Mouse (Mus musculus) heart, embryonic 13.5 days (tissue): ENCODE data around the gene Ttn. TPM values are rescaled to one million over a fixed set of nuclear protein-coding genes. Genes with fewer than 3 reads are reported as not detected.

ENCODE experiments used
- ATAC-seq: fragments of 200-750 bp; cut with Nextera tagmentation; 2 replicates; pipeline ENCODE4 v1.8.0; 2017; ENCODE audit warnings: moderate TSS enrichment; ENCODE audit not compliant: insufficient number of reproducible peaks, low FRiP score, low TSS enrichment; ENCODE audit errors: extremely low read depth
- H3K27ac ChIP-seq: fragments of 300-500 bp; sonication (generic); replicated peaks from 2 replicates; pipeline ENCODE4 v1.5.1; 2015; ENCODE audit warnings: moderate library complexity, mild to moderate bottlenecking, inconsistent platforms
- H3K27me3 ChIP-seq: fragments of 300-500 bp; sonication (generic); replicated peaks from 2 replicates; pipeline ENCODE4 v1.6.1; 2015; ENCODE audit warnings: mild to moderate bottlenecking, inconsistent platforms
- H3K36me3 ChIP-seq: fragments of 300-500 bp; sonication (generic); 2 replicates; pipeline ENCODE4 v1.6.1; 2015; ENCODE audit warnings: mild to moderate bottlenecking, inconsistent platforms
- H3K4me1 ChIP-seq: fragments of 300-500 bp; sonication (generic); 2 replicates; pipeline ENCODE4 v1.6.1; 2015; ENCODE audit warnings: inconsistent platforms
- H3K4me2 ChIP-seq: fragments of 300-500 bp; sonication (generic); 2 replicates; pipeline ENCODE4 v1.6.1; 2015; ENCODE audit warnings: inconsistent platforms, mild to moderate bottlenecking, moderate library complexity
- H3K4me3 ChIP-seq: fragments of 300-500 bp; sonication (generic); 2 replicates; pipeline ENCODE4 v1.5.1; 2015; ENCODE audit warnings: moderate library complexity, mild to moderate bottlenecking, inconsistent platforms
- H3K9ac ChIP-seq: fragments of 300-500 bp; sonication (generic); 2 replicates; pipeline ENCODE4 v1.6.1; 2015; ENCODE audit warnings: inconsistent platforms, mild to moderate bottlenecking, moderate library complexity
- H3K9me3 ChIP-seq: fragments of 300-500 bp; sonication (generic); 2 replicates; pipeline ENCODE4 v1.6.1; 2016; ENCODE audit warnings: inconsistent platforms
- WGBS: fragments of 180-500 bp; shearing (Covaris S2); methylation state at CpG from one replicate; pipeline ENCODE4 v1.1.7; 2015; ENCODE audit warnings: mixed read lengths; 5-methylcytosine and 5-hydroxymethylcytosine counted together
- polyA plus RNA-seq: library from polyadenylated mRNA; unstranded; fragments of >200 nt; fragmentation: Nextera tagmentation; extraction: Ambion mirVana; gene quantifications from 2 replicates; pipeline ENCODE4 v1.2.1, GENCODE M21; 2015

The Ttn gene
- polyA plus RNA-seq, 1 experiment from 2014 or later, result 426 TPM

GRCm38 (mm10) chr2:76675949-76676348, 306.4 kb downstream of the Ttn start:
- H3K9ac ChIP-seq, result peak overlapping the region; percentile 93
- 17% methylated on average over 4 of the region's 4 CpGs for WGBS
- no peak for ATAC-seq

GRCm38 (mm10) chr2:76675451-76675850, 306.9 kb downstream of the Ttn start:
- Histone ChIP-seq H3K27me3 (no peaks in the 10 kb centered on the region), H3K4me3 (peak overlapping the region; percentile 96), H3K4me2 (peak overlapping the region; percentile 83), H3K9ac (peak overlapping the region; percentile 93), H3K9me3 (no peaks in the 10 kb centered on the region), H3K4me1 (peaks cover 40% of the 10 kb centered on the region), H3K27ac (peak overlapping the region; percentile 85), H3K36me3 (peaks cover 17% of the 10 kb centered on the region)
- ATAC-seq, result peak; percentile 27
- under 1% methylated on average over 42 of the region's 44 CpGs for WGBS

More at GRCm38 (mm10) chr2:76675949-76676348, 306.4 kb downstream of the Ttn start:
- Histone ChIP-seq H3K4me3 (peak overlapping the region; percentile 96), H3K36me3 (peaks cover 22% of the 10 kb centered on the region), H3K4me2 (peak overlapping the region; percentile 83), H3K27ac (no peak overlapping the region), H3K9me3 (no peaks in the 10 kb centered on the region), H3K4me1 (peaks cover 40% of the 10 kb centered on the region), H3K27me3 (no peaks in the 10 kb centered on the region)

- WGBS, result 5% methylated on average over 48 of the region's 52 CpGs
These were observed 307.5 kb downstream of the Ttn start, which contains the start of gene Plekha3 for GRCm38 (mm10) chr2:76674725-76675427. Gene Plekha3, plus strand, starts transcription at chr2:76675281.

GRCm38 (mm10) chr2:76673472-76674081, 308.8 kb downstream of the Ttn start:
- peak overlapping the region; percentile 79 for H3K27ac ChIP-seq
- WGBS, result 31% methylated on average over 7 of the region's 7 CpGs
- no peaks in the 10 kb centered on the region for H3K27me3 ChIP-seq

More at GRCm38 (mm10) chr2:76674725-76675427, 307.5 kb downstream of the Ttn start, which contains the start of gene Plekha3:
- Histone ChIP-seq H3K27me3 (no peaks in the 10 kb centered on the region), H3K4me1 (peaks cover 40% of the 10 kb centered on the region), H3K9ac (peak within 1 kb of the TSS; percentile 93), H3K4me3 (peak within 1 kb of the TSS; percentile 96), H3K4me2 (peak within 1 kb of the TSS; percentile 83), H3K27ac (peak within 1 kb of the TSS; percentile 85), H3K9me3 (no peaks in the 10 kb centered on the region), H3K36me3 (peaks cover 11% of the 10 kb centered on the region)
- ATAC-seq, result peak; percentile 76

GRCm38 (mm10) chr2:76672966-76673392, 309.4 kb downstream of the Ttn start, which contains the start of gene Fkbp7:
Gene Fkbp7, minus strand, starts transcription at chr2:76673116.
- Histone ChIP-seq H3K4me1 (peaks cover 37% of the 10 kb centered on the region), H3K27ac (peak within 1 kb of the TSS; percentile 79), H3K36me3 (no peaks in the 10 kb centered on the region; the same call in 1 of the 2 replicates), H3K9me3 (no peaks in the 10 kb centered on the region), H3K4me2 (peak within 1 kb of the TSS; percentile 76), H3K27me3 (no peaks in the 10 kb centered on the region), H3K9ac (peak within 1 kb of the TSS; percentile 84), H3K4me3 (peak within 1 kb of the TSS; percentile 59)
- under 1% methylated on average over 17 of the region's 17 CpGs for WGBS
- peak; percentile 85 for ATAC-seq

More at GRCm38 (mm10) chr2:76673472-76674081, 308.8 kb downstream of the Ttn start:
- no peaks in the 10 kb centered on the region for H3K9me3 ChIP-seq
- H3K9ac ChIP-seq, result peak overlapping the region; percentile 84
- peaks cover 37% of the 10 kb centered on the region for H3K4me1 ChIP-seq
- H3K4me3 ChIP-seq, result peak overlapping the region; percentile 59
- H3K36me3 ChIP-seq, result peaks cover 4% of the 10 kb centered on the region
- H3K4me2 ChIP-seq, result peak overlapping the region; percentile 76
- ATAC-seq, result no peak

GRCm38 (mm10) chr2:76672134-76672745, 310.1 kb downstream of the Ttn start:
- H3K36me3 ChIP-seq, result peaks cover 3% of the 10 kb centered on the region
- peak overlapping the region; percentile 79 for H3K27ac ChIP-seq
- peak overlapping the region; percentile 59 for H3K4me3 ChIP-seq
- no peaks in the 10 kb centered on the region for H3K27me3 ChIP-seq
- peak overlapping the region; percentile 76 for H3K4me2 ChIP-seq
- no peak for ATAC-seq
- peak overlapping the region; percentile 84 for H3K9ac ChIP-seq
- 27% methylated on average over 9 of the region's 9 CpGs for WGBS
- H3K4me1 ChIP-seq, result peaks cover 40% of the 10 kb centered on the region
- no peaks in the 10 kb centered on the region for H3K9me3 ChIP-seq

- Histone ChIP-seq H3K4me3 (peak overlapping the region; percentile 59), H3K9me3 (no peaks in the 10 kb centered on the region), H3K4me2 (peak overlapping the region; percentile 76), H3K27ac (peak overlapping the region; percentile 79), H3K27me3 (no peaks in the 10 kb centered on the region), H3K4me1 (peaks cover 40% of the 10 kb centered on the region), H3K9ac (peak overlapping the region; percentile 84), H3K36me3 (peaks cover 9% of the 10 kb centered on the region)
- 87% methylated on average over 6 of the region's 6 CpGs for WGBS
- ATAC-seq, result no peak
These were observed 310.7 kb downstream of the Ttn start for GRCm38 (mm10) chr2:76671641-76672040.

GRCm38 (mm10) chr2:76667200-76667599, 315.1 kb downstream of the Ttn start:
- no peak for ATAC-seq
- Histone ChIP-seq H3K9ac (no peak overlapping the region), H3K27me3 (no peaks in the 10 kb centered on the region), H3K4me1 (peaks cover 14% of the 10 kb centered on the region), H3K4me3 (no peak overlapping the region), H3K9me3 (no peaks in the 10 kb centered on the region), H3K4me2 (no peak overlapping the region), H3K27ac (no peak overlapping the region), H3K36me3 (peaks cover 46% of the 10 kb centered on the region)
- 55% methylated on average over 5 of the region's 5 CpGs for WGBS

GRCm38 (mm10) chr2:76665531-76665930, 316.8 kb downstream of the Ttn start:
- Histone ChIP-seq H3K27me3 (no peaks in the 10 kb centered on the region), H3K4me1 (peaks cover 7% of the 10 kb centered on the region; the same call in 1 of the 2 replicates), H3K27ac (no peak overlapping the region), H3K4me3 (no peak overlapping the region), H3K36me3 (peaks cover 54% of the 10 kb centered on the region), H3K9ac (no peak overlapping the region), H3K9me3 (no peaks in the 10 kb centered on the region), H3K4me2 (no peak overlapping the region)
- 90% methylated on average over 7 of the region's 7 CpGs for WGBS
- no peak for ATAC-seq

GRCm38 (mm10) chr2:76659419-76659818, 322.9 kb downstream of the Ttn start:
- Histone ChIP-seq H3K4me3 (no peak overlapping the region), H3K4me2 (no peak overlapping the region), H3K27me3 (0 out of 2 replicates have a peak, but pooled peaks cover 4% of the 10 kb centered on the region), H3K36me3 (peaks cover 29% of the 10 kb centered on the region), H3K4me1 (no peaks in the 10 kb centered on the region), H3K9ac (no peak overlapping the region), H3K9me3 (no peaks in the 10 kb centered on the region), H3K27ac (no peak overlapping the region)
- 51% methylated on average over 6 of the region's 8 CpGs for WGBS
- no peak for ATAC-seq

GRCm38 (mm10) chr2:76658551-76658950, 323.8 kb downstream of the Ttn start:
- ATAC-seq, result no peak
- no peak overlapping the region for H3K9ac ChIP-seq
- WGBS, result 73% methylated on average over 13 of the region's 13 CpGs
- H3K27me3 ChIP-seq, result 0 out of 2 replicates have a peak, but pooled peaks cover 4% of the 10 kb centered on the region
- H3K4me2 ChIP-seq, result no peak overlapping the region
- H3K27ac ChIP-seq, result no peak overlapping the region
- peaks cover 21% of the 10 kb centered on the region for H3K36me3 ChIP-seq
- no peaks in the 10 kb centered on the region for H3K4me1 ChIP-seq
- H3K4me3 ChIP-seq, result no peak overlapping the region
- no peaks in the 10 kb centered on the region for H3K9me3 ChIP-seq
